Mouse (Mus musculus) midbrain, postnatal 0 days (tissue): ENCODE measurements around the gene Sos2. TPM values are rescaled to one million over a fixed set of nuclear protein-coding genes. Genes with fewer than 3 reads are reported as not detected.
"Not testable (repeated sequence)": the region's sequence is repeated elsewhere in the genome, so short reads cannot be mapped to it uniquely, and the experiment has no call there.

ENCODE experiments used
- ATAC-seq: fragments of 200-750 bp; cut with Nextera tagmentation; 2 replicates; pipeline ENCODE4 v1.8.0; 2017; ENCODE audit warnings: moderate number of reproducible peaks, mild to moderate bottlenecking, moderate TSS enrichment, moderate library complexity; ENCODE audit not compliant: low FRiP score
- DNase-seq: peaks from one replicate; pipeline ENCODE4 v3.0.0-alpha.2; 2015; ENCODE audit warnings: low spot score
- H3K27ac ChIP-seq: fragments of 300-500 bp; sonication (generic); 2 replicates; pipeline ENCODE4 v1.5.1; 2014; ENCODE audit warnings: low read depth, mild to moderate bottlenecking, low read length, mixed read lengths
- H3K27me3 ChIP-seq: fragments of 300-500 bp; sonication (generic); 2 replicates; pipeline ENCODE4 v1.6.1; 2014; ENCODE audit warnings: low read length, control low read depth, mixed read lengths; ENCODE audit not compliant: insufficient read depth
- H3K36me3 ChIP-seq: fragments of 300-500 bp; sonication (generic); 2 replicates; pipeline ENCODE4 v1.6.1; 2014; ENCODE audit warnings: low read length, control low read depth, mixed read lengths; ENCODE audit not compliant: insufficient read depth
- H3K4me1 ChIP-seq: fragments of 300-500 bp; sonication (generic); 2 replicates; pipeline ENCODE4 v1.6.1; 2014; ENCODE audit warnings: mild to moderate bottlenecking, control low read depth, antibody characterized with exemption, low read length, mixed read lengths; ENCODE audit not compliant: insufficient read depth
- H3K4me2 ChIP-seq: fragments of 300-500 bp; sonication (generic); 2 replicates; pipeline ENCODE4 v1.6.1; 2014; ENCODE audit warnings: low read depth, mild to moderate bottlenecking, low read length, mixed read lengths; ENCODE audit not compliant: poor library complexity, severe bottlenecking
- H3K4me3 ChIP-seq: fragments of 300-500 bp; sonication (generic); 2 replicates; pipeline ENCODE4 v1.5.1; 2014; ENCODE audit warnings: low read depth, mild to moderate bottlenecking, low read length, moderate library complexity
- H3K9ac ChIP-seq: fragments of 300-500 bp; sonication (generic); replicated peaks from 2 replicates; pipeline ENCODE4 v1.6.1; 2014; ENCODE audit warnings: mild to moderate bottlenecking, low read length, moderate library complexity, mixed read lengths; ENCODE audit not compliant: poor library complexity, severe bottlenecking
- H3K9me3 ChIP-seq: fragments of 300-500 bp; sonication (generic); 2 replicates; pipeline ENCODE4 v1.6.1; 2016; ENCODE audit warnings: low read length, control low read depth
- CTCF ChIP-seq: IDR thresholded peaks from 2 replicates; pipeline ENCODE4 v1.5.1; 2016; ENCODE audit warnings: antibody characterized with exemption, mild to moderate bottlenecking
- WGBS: fragments of 180-500 bp; shearing (Covaris S2); extraction: QIAGEN DNeasy Blood & Tissue Kit; methylation state at CpG from one replicate; pipeline ENCODE4 v1.1.7; 2014; 5-methylcytosine and 5-hydroxymethylcytosine counted together
- polyA plus RNA-seq: library from polyadenylated mRNA; unstranded; fragments of >200 nt; fragmentation: Nextera tagmentation; extraction: Ambion mirVana; gene quantifications from 2 replicates; pipeline ENCODE4 v1.2.1, GENCODE M21; 2015
- total RNA-seq: library from RNA; depleted of rRNA; stranded (reverse); fragments of >200 nt; gene quantifications from 2 replicates; pipeline ENCODE4 v1.2.3, GENCODE M21; 2014

Gene Sos2
- total and polyA plus RNA-seq, 2 experiments from 2014 or later: 7.7 to 32.3 TPM

- no peak overlapping the region for H3K27ac ChIP-seq
These were observed 107.5 kb downstream of the Sos2 start for GRCm38 (mm10) chr12:69573916-69574881.

GRCm38 (mm10) chr12:69573271-69573670 is 108.4 kb downstream of the Sos2 start:
- TF ChIP-seq CTCF: no peak
- Histone ChIP-seq H3K4me3 (no peak overlapping the region), H3K27me3 (no peaks in the 10 kb centered on the region), H3K4me1 (no peaks in the 10 kb centered on the region), H3K9ac (no peak overlapping the region), H3K27ac (no peak overlapping the region), H3K4me2 (no peak overlapping the region), H3K9me3 (no peaks in the 10 kb centered on the region), H3K36me3 (peaks cover 24% of the 10 kb centered on the region)
- DNase-seq (no peak), ATAC-seq (no peak)
- WGBS: 94% methylated on average over 8 of the region's 8 CpGs

More at GRCm38 (mm10) chr12:69573916-69574881, 107.5 kb downstream of the Sos2 start:
- no peaks in the 10 kb centered on the region for H3K27me3 ChIP-seq
- H3K4me1 ChIP-seq: no peaks in the 10 kb centered on the region
- ATAC-seq (peak; percentile 63; the same call in 1 of the 2 replicates), DNase-seq (peak; percentile 94)
- peak; percentile 88 for TF ChIP-seq CTCF
- peak overlapping the region; percentile 18; the same call in 1 of the 2 replicates for H3K4me3 ChIP-seq
- no peak overlapping the region for H3K9ac ChIP-seq
- H3K4me2 ChIP-seq: peak overlapping the region; percentile 41
- WGBS: 25% methylated on average over 17 of the region's 17 CpGs
- peaks cover 27% of the 10 kb centered on the region for H3K36me3 ChIP-seq
- H3K9me3 ChIP-seq: no peaks in the 10 kb centered on the region

GRCm38 (mm10) chr12:69569926-69570325 is 111.7 kb downstream of the Sos2 start:
- no peak for TF ChIP-seq CTCF
- DNase-seq (no peak), ATAC-seq (no peak)
- Histone ChIP-seq H3K9me3 (no peaks in the 10 kb centered on the region), H3K27me3 (no peaks in the 10 kb centered on the region), H3K4me1 (no peaks in the 10 kb centered on the region), H3K4me2 (no peak overlapping the region), H3K36me3 (no peaks in the 10 kb centered on the region), H3K27ac (no peak overlapping the region), H3K9ac (no peak overlapping the region), H3K4me3 (no peak overlapping the region)
- WGBS: 98% methylated on average over 3 of the region's 3 CpGs

- ATAC-seq: no peak
These were observed 113.4 kb downstream of the Sos2 start for GRCm38 (mm10) chr12:69568266-69568665.

GRCm38 (mm10) chr12:69561006-69561405 is 120.6 kb downstream of the Sos2 start:
- H3K36me3 ChIP-seq, ATAC-seq, H3K9me3 ChIP-seq, H3K27ac ChIP-seq, H3K4me3 ChIP-seq, H3K27me3 ChIP-seq, DNase-seq, H3K9ac ChIP-seq, H3K4me1 ChIP-seq, H3K4me2 ChIP-seq: not testable (repeated sequence)
- 93% methylated on average over 6 of the region's 6 CpGs for WGBS

More at GRCm38 (mm10) chr12:69568266-69568665, 113.4 kb downstream of the Sos2 start:
- H3K4me3 ChIP-seq: no peak overlapping the region
- no peak overlapping the region for H3K4me2 ChIP-seq
- H3K27ac ChIP-seq: no peak overlapping the region
- WGBS: 84% methylated on average over 3 of the region's 3 CpGs
- TF ChIP-seq CTCF: no peak
- H3K9ac ChIP-seq: no peak overlapping the region
- DNase-seq: no peak
- H3K9me3 ChIP-seq: no peaks in the 10 kb centered on the region
- H3K4me1 ChIP-seq: no peaks in the 10 kb centered on the region
- no peaks in the 10 kb centered on the region for H3K36me3 ChIP-seq
- H3K27me3 ChIP-seq: no peaks in the 10 kb centered on the region

GRCm38 (mm10) chr12:69556221-69556861 is 125.3 kb downstream of the Sos2 start:
- ATAC-seq: 0 out of 2 replicates have a peak, but pooled peaks have one; percentile 13
- peak; percentile 31 for DNase-seq
- Histone ChIP-seq H3K36me3 (no peaks in the 10 kb centered on the region), H3K4me1 (0 out of 2 replicates have a peak, but pooled peaks cover 2% of the 10 kb centered on the region), H3K9me3 (no peaks in the 10 kb centered on the region), H3K4me2 (no peak overlapping the region), H3K27ac (peak overlapping the region; percentile 12; the same call in 1 of the 2 replicates), H3K4me3 (no peak overlapping the region), H3K27me3 (no peaks in the 10 kb centered on the region), H3K9ac (no peak overlapping the region)
- TF ChIP-seq CTCF: no peak
- 40% methylated on average over 6 of the region's 6 CpGs for WGBS
